Mouse (Mus musculus) adrenal gland, adult 18-20 months (tissue): ENCODE measurements around the gene Tmcc2. TPM values are rescaled to one million over a fixed set of nuclear protein-coding genes. Genes with fewer than 3 reads are reported as not detected.

Experiments used
- DNase-seq, 2 experiments: peaks; one replicate each; pipeline ENCODE4 v3.0.0; 2021 to 2022; ENCODE audit warnings: low spot score in 2 of 2
- total RNA-seq, 2 experiments: library from RNA; stranded (reverse); gene quantifications; 1 replicate in 1 of 2; 2 replicates in 1 of 2; pipeline ENCODE4 v1.2.3; 2021

Tmcc2 gene
- total RNA-seq, 2 experiments from 2014 or later: 8.5 to 10.5 TPM

DNA sequence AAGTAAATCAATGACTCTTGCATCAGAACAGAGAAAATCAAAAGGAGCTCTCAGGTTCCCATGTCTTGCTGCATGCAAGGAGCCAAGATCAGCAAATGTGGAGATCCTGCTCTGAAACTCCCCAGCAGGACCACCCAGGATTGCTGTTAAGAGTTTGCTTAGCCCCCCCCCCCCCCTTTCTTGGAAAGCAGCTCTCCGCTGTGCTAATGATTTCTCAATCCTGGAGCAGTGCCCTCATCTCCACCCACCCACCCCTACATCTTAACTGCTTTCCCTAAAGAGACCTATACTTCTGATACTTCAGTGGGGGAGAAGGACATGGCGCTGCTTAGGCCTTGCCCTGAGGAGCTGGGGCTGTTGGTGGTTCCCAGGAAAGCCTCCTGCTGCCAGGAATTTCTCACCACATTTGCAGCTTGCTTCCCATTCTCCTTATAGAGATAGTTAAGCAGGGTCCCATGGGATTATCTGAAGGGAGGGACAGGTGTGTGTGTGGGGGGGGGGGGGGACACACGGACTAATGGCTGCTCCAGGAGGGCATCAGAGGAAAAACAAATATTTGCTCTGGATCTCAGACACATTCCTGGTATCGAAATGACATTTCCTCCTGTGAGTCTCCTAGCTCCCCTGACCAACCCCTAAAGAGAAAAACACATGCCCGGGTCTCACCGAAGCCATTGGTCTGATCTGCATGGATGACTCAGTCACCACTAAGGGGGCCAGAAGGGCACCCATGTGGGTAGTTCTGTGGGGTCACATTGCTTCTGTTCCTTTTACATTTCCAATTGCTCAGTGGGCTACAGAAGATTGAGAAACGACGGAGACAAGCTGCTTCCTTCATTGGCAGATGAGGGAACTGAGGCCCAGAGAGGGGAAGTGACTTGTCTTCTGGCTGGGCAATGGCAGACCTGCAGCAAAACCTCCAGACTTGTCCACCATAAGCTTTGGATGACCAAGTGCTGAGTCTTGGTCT is 72.9 kb downstream of the Tmcc2 start:
- no peak for DNase-seq

- no peak for DNase-seq
These were observed 73.7 kb downstream of the Tmcc2 start for GRCm38 (mm10) chr1:132317413-132317812.

- no peak for DNase-seq
These were observed 74.5 kb downstream of the Tmcc2 start for GRCm38 (mm10) chr1:132316625-132316994.

- peak; percentile 82 to 84 for DNase-seq
These were observed 75.0 kb downstream of the Tmcc2 start, which contains the start of gene Nuak2 for GRCm38 (mm10) chr1:132315889-132316624. Gene Nuak2 (plus strand): TSS chr1:132316126.

- DNase-seq: peak in 1 of 2 experiments; percentile 49
These were observed 78.4 kb downstream of the Tmcc2 start for GRCm38 (mm10) chr1:132312703-132313102.

GRCm38 (mm10) chr1:132312043-132312442 is 79.0 kb downstream of the Tmcc2 start:
- no peak for DNase-seq

DNA sequence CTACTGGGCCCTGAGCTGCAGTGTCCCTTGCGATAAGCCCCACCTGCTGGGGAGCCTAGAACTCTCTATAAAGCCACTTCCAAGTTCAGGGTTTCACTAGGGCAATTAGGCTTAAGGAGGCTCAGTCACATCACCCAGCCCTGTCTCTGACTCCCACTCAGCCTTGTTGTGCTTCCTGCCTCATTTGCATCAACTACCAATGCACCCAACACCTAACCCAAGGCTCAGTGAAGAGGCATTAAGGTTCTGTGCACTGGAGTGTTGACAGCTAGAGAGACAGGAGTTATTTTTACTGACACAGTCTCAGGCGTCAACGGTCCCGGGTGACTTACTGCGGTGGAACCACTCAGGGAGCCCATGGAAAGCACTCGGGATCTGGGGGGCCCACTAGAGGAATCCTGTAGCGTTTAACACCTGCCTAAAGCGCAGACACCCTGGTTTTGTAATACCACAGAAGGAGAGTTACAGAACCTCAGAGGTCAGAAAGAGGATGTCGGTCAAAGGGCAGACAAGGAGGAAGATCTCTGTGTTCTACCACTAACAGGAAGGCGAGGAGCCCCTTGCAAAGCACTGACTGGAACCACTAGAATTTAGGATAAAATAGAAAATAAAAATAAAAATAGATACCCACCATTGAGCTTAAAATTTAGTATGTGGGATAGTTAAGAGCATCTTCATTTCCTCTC is 79.8 kb downstream of the Tmcc2 start:
- no peak for DNase-seq

GRCm38 (mm10) chr1:132310754-132311153 is 80.3 kb downstream of the Tmcc2 start:
- DNase-seq: no peak

DNA sequence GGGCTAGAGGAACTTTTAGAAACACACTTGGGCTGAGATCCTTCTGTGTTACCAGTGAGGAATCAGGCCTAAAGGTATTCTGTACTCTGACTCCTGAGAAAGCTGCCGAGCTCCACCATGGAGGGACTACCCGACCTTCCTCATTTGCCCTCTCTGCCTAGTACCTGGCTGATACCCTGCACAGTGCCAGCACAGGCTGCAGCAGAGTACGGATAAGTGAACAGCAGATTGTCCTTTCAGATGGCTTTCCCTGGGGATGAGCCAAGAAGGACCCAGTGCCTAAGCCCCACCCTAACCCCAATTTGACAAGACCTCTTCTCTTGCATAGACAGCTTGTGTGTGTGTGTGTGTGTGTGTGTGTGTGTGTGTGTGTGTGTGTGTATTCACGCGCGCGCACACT is 82.4 kb downstream of the Tmcc2 start:
- no peak for DNase-seq

DNA sequence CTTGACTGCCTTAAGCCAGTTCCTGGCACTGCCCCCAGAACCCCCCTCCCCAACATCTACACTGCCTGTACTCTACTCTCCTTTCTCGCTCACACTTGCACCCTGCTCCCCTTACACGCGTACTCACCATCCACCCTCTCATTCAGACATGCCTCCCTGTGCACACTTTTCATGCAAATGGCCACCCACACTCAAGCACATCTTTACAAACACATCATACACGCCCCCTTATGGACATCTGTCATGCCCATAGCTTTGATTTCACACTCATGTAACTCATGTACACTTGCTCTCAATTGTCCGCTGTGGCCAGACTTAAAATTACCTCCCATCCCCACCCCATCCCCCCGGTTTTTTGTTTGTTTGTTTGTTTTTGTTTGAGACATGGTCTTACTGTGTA is 83.1 kb downstream of the Tmcc2 start:
- no peak for DNase-seq

- no peak for DNase-seq
These were observed 84.3 kb downstream of the Tmcc2 start for GRCm38 (mm10) chr1:132306808-132307207.

Other genes with a start within 250 kb of the Tmcc2 start
- under 1 TPM in 1 of 2 experiments, not detected in 1; 0.43 TPM for gene Lemd1, start 199.8 kb downstream of the Tmcc2 start, total RNA-seq
- not detected for gene AC124108.1, start 199.8 kb downstream of the Tmcc2 start, total RNA-seq
- not detected for gene Gm10188, start 161.5 kb downstream of the Tmcc2 start, total RNA-seq
- gene Klhdc8a, start 92.7 kb downstream of the Tmcc2 start, total RNA-seq: 100 to 1,000 TPM; 114 to 144 TPM
- gene Nuak2, start 75.2 kb downstream of the Tmcc2 start, total RNA-seq: 1 to 10 TPM; 4.6 to 6.9 TPM
- 10 to 100 TPM; 22.4 to 24.3 TPM for gene Dstyk, start 26.3 kb upstream of the Tmcc2 start, total RNA-seq
- gene Rbbp5, start 86.1 kb upstream of the Tmcc2 start, total RNA-seq: 10 to 100 TPM; 34.6 to 37.8 TPM
- 1 to 10 TPM; 3.3 to 4.0 TPM for gene Tmem81, start 114.9 kb upstream of the Tmcc2 start, total RNA-seq
- not detected for gene Cntn2, start 152.0 kb upstream of the Tmcc2 start, total RNA-seq